8 mouse cellular contexts compared by ENCODE assay signal in genomic region chr5:20680833-20681530, GRCm38 (mm10).
DNase-seq lines count a peak whose midpoint lies in the region; ATAC-seq and TF ChIP-seq lines count a peak whose summit lies in the region.

No protein-coding gene starts in this region.

- no peak for TF ChIP-seq CTCF in testis, adult 2 months (IDR thresholded peaks at IDR 0.05; ENCODE audit: control insufficient read depth, insufficient read depth, insufficient replicate concordance, low read depth, low read length)

- no peak for TF ChIP-seq POLR2A in testis, adult 2 months (IDR thresholded peaks at IDR 0.05; ENCODE audit: control insufficient read depth, low read depth, low read length)

- H3K27ac ChIP-seq in heart, embryonic 10.5 days = no peak overlapping the region
- H3K27ac ChIP-seq in testis, adult 2 months (ENCODE audit: control insufficient read depth, insufficient read depth, low read depth, low read length) = no peak overlapping the region
- no peak overlapping the region for H3K27ac ChIP-seq in forebrain, embryonic 15.5 days (replicated peaks)

- no peak overlapping the region for H3K9ac ChIP-seq in forebrain, embryonic 15.5 days (replicated peaks)

- H3K4me3 ChIP-seq in heart, embryonic 10.5 days = no peak overlapping the region
- peak overlapping the region; percentile 12 for H3K4me3 ChIP-seq in testis, adult 2 months (ENCODE audit: control insufficient read depth, low read depth, low read length)
- no peak overlapping the region for H3K4me3 ChIP-seq in forebrain, embryonic 15.5 days

- H3K4me1 ChIP-seq in heart, embryonic 10.5 days = no peaks in the 10 kb centered on the region
- H3K4me1 ChIP-seq in testis, adult 2 months (ENCODE audit: control insufficient read depth, insufficient read depth, low read length) = no peaks in the 10 kb centered on the region; the same call in 1 of the 2 replicates
- H3K4me1 ChIP-seq in forebrain, embryonic 15.5 days = peaks cover 8% of the 10 kb centered on the region; the same call in 1 of the 2 replicates

- WGBS in heart, embryonic 10.5 days = 77% methylated on average over 15 of the region's 15 CpGs
- WGBS in forebrain, embryonic 15.5 days = 94% methylated on average over 15 of the region's 15 CpGs

- DNase-seq in heart, embryonic 10.5 days (ENCODE audit: low spot score) = peak; percentile 14
- DNase-seq in heart, postnatal 4 days = no peak
- no peak for DNase-seq in testis, postnatal 10 days (ENCODE audit: low spot score)
- DNase-seq in left cerebral cortex, postnatal 14 days (ENCODE audit: low spot score in 2 of 2) = peak; percentile 50 to 54
- peak; percentile 69 to 73 for DNase-seq in spleen, postnatal 36 days (ENCODE audit: low spot score in 2 of 2)
- DNase-seq in urinary bladder, postnatal 14 days (ENCODE audit: low spot score) = no peak

- intact Hi-C loops in left cerebral cortex, postnatal 14 days (cut with DNase I) = no loop called here

- no peaks in the 10 kb centered on the region for H3K27me3 ChIP-seq in heart, embryonic 10.5 days (ENCODE audit: insufficient read depth, poor library complexity, severe bottlenecking)
- H3K27me3 ChIP-seq in testis, adult 2 months (ENCODE audit: control insufficient read depth, insufficient read depth, low read length) = no peaks in the 10 kb centered on the region
- no peaks in the 10 kb centered on the region for H3K27me3 ChIP-seq in forebrain, embryonic 15.5 days

- no peak for ATAC-seq in forebrain, embryonic 15.5 days (replicated peaks)

- no peak overlapping the region for H3K4me2 ChIP-seq in forebrain, embryonic 15.5 days (replicated peaks)

- no peaks in the 10 kb centered on the region for H3K9me3 ChIP-seq in heart, embryonic 10.5 days
- no peaks in the 10 kb centered on the region for H3K9me3 ChIP-seq in forebrain, embryonic 15.5 days

- H3K36me3 ChIP-seq in heart, embryonic 10.5 days = no peaks in the 10 kb centered on the region
- no peaks in the 10 kb centered on the region for H3K36me3 ChIP-seq in testis, adult 2 months (ENCODE audit: control insufficient read depth, insufficient read depth, low read length)
- no peaks in the 10 kb centered on the region for H3K36me3 ChIP-seq in forebrain, embryonic 15.5 days

Comparison
In these comparisons a context has a peak if more than half of its experiments do, and no peak if none do; other contexts are left out.
1. DNase-seq: peak in heart, embryonic 10.5 days (single experiment), left cerebral cortex, postnatal 14 days (2 of 2) and spleen, postnatal 36 days (2 of 2); none in heart, postnatal 4 days (single experiment), testis, postnatal 10 days (single experiment) and urinary bladder, postnatal 14 days (single experiment).